Mouse (Mus musculus): ENCODE measurements at regions not wholly inside any gene's neighbourhood (a gene's known extent, or its start where the extent isn't known, plus 50 kb on each side); places are given as distances from the start of the nearest gene placed in this dataset.
"Not testable (repeated sequence)": the region's sequence is repeated elsewhere in the genome, so short reads cannot be mapped to it uniquely, and the experiment has no call there.

- DNase-seq = no peak
Measured at GRCm38 (mm10) chr17:16571403-16571802, 492.5 kb upstream of the Zfp960 start.

DNA sequence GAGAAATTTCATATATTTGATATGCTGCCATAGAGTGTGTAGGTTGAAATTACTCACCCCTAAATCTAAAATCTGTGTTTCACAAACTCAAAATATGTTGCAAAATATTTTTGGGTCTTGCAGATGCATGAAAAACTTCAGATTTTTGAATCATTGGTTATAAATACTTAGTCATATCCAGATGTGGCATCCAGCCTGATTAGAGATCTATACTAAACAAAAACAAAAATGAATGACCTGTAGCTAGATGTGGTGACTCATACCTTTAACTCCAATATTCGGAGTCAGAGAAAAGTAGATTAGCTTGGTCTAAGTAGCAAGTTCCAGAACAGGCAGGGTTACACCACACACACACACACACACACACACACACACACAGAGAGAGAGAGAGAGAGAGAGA, 475.1 kb upstream of the Zfp960 start:
- DNase-seq = no peak

GRCm38 (mm10) chr17:16599671-16600070, 464.2 kb upstream of the Zfp960 start:
- no peak for DNase-seq

- DNase-seq = no peak
Measured at GRCm38 (mm10) chr17:16612405-16612979, 451.4 kb upstream of the Zfp960 start.

DNA sequence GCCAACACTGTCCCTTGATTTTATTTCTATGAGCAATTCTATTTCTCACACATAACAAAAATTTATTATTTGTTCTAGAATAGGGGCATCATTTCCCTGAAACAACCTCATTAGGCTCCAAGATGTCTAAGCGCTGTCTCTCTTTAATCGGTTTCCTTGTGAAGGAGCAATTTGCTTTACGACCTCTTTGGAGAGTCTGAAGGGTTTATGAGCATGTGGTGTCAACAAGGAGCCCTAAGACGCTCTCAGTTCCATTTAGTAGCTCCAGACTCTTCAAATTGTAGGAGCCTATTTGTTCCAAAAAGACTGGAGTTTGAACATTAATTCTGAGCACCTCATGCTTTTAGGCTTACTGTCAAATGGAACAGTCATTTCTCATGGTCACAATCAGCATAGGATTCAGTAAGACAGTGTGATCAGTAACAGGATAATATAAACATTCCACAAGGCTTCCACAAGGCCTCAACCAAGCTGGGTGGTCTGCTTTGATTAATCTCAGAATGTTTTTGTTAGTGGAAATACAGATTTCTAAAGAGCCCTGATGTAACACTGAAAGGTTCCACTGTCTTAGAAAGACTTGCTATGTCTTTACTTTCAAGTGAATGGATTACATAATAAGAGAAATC, 441.9 kb upstream of the Zfp960 start:
- no peak for DNase-seq

- DNase-seq = no peak
Measured at GRCm38 (mm10) chr17:16629854-16630253, 434.1 kb upstream of the Zfp960 start.

GRCm38 (mm10) chr17:16633426-16633825, 430.5 kb upstream of the Zfp960 start:
- no peak for DNase-seq

GRCm38 (mm10) chr17:16637463-16637862, 426.4 kb upstream of the Zfp960 start:
- DNase-seq = no peak

DNA sequence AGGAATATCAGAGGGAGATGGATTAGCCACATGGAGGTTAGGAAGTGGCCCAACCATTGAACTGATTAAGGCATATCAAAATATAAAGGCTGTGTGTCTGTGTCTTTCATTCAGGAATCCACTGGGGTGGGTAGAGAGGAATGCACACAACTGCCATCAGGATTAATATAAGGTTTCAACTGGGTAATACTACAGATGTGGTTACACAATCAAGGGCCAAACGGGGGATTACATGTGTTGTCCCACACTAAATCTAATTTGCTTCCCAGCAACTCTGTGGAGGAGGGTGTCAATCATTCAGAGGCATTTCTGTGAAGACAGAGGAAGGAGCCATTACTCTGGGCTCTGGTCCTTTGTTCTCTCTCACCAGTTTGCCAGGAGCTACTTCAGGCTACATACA, 416.0 kb upstream of the Zfp960 start:
- no peak for DNase-seq

- peak; percentile 15 for DNase-seq
Measured at GRCm38 (mm10) chr17:16665253-16665652, 398.7 kb upstream of the Zfp960 start.

- DNase-seq = no peak
Measured at GRCm38 (mm10) chr17:16667606-16668005, 396.3 kb upstream of the Zfp960 start.

DNA sequence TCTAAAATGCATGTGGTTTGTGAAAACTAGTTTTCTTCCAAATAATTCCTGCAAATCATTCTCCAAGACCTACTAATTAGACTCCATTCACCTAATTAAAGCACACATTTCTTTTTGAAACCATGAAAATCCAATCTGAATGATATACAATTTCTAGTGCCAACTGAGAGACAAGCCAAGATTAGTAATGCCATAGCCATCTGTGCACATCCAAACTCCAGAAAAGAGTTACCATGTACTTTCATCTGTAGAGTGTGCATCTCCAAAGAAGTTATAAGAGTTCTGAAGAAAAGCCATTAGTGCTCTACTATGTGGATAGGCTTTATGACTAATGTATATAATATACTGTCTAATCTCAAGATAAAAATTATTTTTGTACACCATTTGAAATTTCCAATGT, 359.7 kb upstream of the Zfp960 start:
- DNase-seq = no peak

GRCm38 (mm10) chr17:16705890-16706289, 358.0 kb upstream of the Zfp960 start:
- no peak for DNase-seq

DNA sequence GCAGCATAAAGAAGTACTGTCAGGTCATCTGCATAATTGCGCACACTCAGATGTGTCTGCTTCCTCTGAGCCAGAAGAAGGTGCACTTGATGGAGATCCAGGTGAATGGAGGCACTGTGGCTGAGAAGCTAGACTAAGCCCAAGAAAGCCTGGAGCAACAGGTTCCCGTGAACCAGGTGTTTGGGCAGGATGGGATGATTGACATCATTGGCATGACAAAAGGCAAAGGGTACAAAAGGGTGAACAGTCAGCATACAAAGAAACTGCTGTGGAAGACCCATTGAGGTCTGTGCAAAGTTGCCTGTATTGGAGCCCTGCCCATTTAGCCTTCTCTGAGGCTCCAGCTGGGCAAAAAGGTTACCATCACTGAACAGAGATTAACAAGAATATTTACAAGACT, 337.0 kb upstream of the Zfp960 start:
- DNase-seq = no peak

DNA sequence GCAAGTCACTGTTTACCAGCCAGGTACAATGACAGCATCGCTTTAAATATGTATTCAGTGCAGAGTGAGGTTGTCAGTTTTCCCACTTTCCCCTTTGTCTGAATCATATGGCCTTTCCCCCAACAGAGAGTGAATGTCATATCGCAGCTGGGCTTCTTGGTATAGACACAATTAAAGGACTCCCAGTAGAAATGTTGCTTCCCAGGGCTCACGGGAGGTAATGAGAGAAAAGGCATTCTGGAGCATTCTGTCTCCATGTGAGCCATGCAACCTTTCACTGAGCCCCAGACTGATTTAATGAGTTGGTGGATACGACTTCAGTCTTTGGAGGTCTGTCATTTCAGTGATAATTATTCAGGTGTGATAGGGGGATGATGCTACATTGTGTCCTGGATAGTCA, 310.8 kb upstream of the Zfp960 start:
- no peak for DNase-seq

DNA sequence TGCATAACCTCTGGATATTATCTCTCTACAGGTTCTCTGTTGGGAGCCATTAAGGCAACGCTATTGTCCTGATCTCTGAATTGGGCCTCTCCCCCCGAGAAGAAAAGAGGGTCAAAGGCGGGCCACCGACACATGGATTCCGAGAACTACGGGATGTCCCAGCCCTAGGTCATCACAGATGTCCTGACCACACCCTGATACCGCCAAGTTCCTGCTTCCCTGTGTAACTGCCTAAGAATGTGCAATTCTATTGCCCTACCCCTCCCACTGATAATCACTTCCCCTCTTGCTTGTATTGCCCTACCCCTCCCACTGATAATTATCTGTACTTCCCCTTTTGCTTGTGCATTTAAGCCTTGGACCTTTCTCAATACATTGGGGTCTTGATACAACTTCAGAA, 293.3 kb upstream of the Zfp960 start:
- not testable (repeated sequence) for DNase-seq

GRCm38 (mm10) chr17:16798316-16798715, 265.6 kb upstream of the Zfp960 start:
- DNase-seq = no peak

- no peak for DNase-seq
Measured at GRCm38 (mm10) chr17:16804986-16805385, 258.9 kb upstream of the Zfp960 start.

DNA sequence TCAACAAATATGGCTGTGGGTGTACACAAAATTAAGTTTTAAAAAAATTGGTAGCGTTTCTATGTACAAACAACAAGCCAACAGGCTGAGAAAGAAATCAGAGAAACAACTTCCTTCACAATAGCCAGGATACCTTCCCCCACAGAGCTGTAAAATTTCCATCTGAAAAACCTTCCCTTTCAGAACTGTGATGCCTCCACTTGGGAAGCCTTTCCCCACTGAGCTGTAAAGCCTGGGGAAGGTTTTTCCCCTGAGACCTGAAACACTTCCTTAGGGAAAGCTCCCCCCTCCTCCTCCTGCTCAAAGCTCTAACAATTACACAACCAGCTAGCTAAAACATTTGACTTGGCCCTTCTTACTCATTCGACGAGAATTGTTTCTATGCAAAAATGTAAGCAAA, 245.5 kb upstream of the Zfp960 start:
- DNase-seq = no peak

- DNase-seq = no peak
Measured at GRCm38 (mm10) chr17:16821716-16822115, 242.2 kb upstream of the Zfp960 start.

GRCm38 (mm10) chr17:16839152-16839551, 224.8 kb upstream of the Zfp960 start:
- DNase-seq = no peak

DNA sequence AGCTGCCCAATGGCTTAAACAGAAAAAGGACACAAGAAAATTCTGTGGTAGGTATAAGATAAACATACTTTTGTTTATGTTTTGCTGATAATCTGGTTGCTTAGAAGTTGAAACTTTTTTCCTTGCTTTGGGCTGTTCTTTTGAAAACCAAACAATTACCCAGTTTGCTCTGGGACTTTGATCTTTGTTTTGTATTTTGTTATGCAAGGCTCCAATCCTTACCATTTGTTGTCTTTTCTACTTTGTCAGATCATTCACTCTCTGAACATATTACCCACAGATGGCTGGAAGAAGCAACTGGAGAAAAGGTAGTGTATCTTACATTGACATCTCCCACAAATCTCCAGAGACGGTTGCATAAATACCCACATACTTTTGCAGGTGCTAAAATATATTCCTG, 203.1 kb upstream of the Zfp960 start:
- no peak for DNase-seq

- peak; percentile 14 for DNase-seq
Measured at GRCm38 (mm10) chr17:16900791-16901190, 163.1 kb upstream of the Zfp960 start.

- no peak for DNase-seq
Measured at GRCm38 (mm10) chr17:16918191-16918590, 145.7 kb upstream of the Zfp960 start.

- no peak for DNase-seq
Measured at GRCm38 (mm10) chr17:16926200-16926599, 137.7 kb upstream of the Zfp960 start.

All from layer of hippocampus, adult 9-11 months (tissue).